Mouse (Mus musculus) ZHBTc4 (cell line): Measurements from ENCODE around the gene Umad1.
A peak's percentile ranks its signal among the peaks of the same experiment; 100 is the strongest.

ENCODE experiments used
- DNase-seq: peaks from one replicate; pipeline ENCODE4 v3.0.0-alpha.2; 2011; ENCODE audit warnings: low read depth, low spot score

Umad1 gene

GRCm38 (mm10) chr6:8416802-8417569, 157.9 kb downstream of the Umad1 start:
- no peak for DNase-seq

- no peak for DNase-seq
Observed at GRCm38 (mm10) chr6:8419485-8420186, 160.5 kb downstream of the Umad1 start.

GRCm38 (mm10) chr6:8420187-8420503, 161.1 kb downstream of the Umad1 start:
- no peak for DNase-seq

GRCm38 (mm10) chr6:8421421-8421820, 162.3 kb downstream of the Umad1 start:
- DNase-seq = no peak

GRCm38 (mm10) chr6:8421959-8422581, 163.0 kb downstream of the Umad1 start:
- DNase-seq = no peak

- no peak for DNase-seq
Observed at GRCm38 (mm10) chr6:8423142-8423541, 164.1 kb downstream of the Umad1 start.

GRCm38 (mm10) chr6:8427692-8428091, 168.6 kb downstream of the Umad1 start:
- DNase-seq = no peak

- no peak for DNase-seq
Observed at GRCm38 (mm10) chr6:8430610-8431234, 171.6 kb downstream of the Umad1 start.

- no peak for DNase-seq
Observed at GRCm38 (mm10) chr6:8433179-8433578, 174.1 kb downstream of the Umad1 start.

- DNase-seq = no peak
Observed at GRCm38 (mm10) chr6:8437937-8438336, 178.8 kb downstream of the Umad1 start.

- no peak for DNase-seq
Observed at GRCm38 (mm10) chr6:8441814-8442213, 182.7 kb downstream of the Umad1 start.

GRCm38 (mm10) chr6:8446786-8447185, 187.7 kb downstream of the Umad1 start:
- no peak for DNase-seq

GRCm38 (mm10) chr6:8455599-8455998, 196.5 kb downstream of the Umad1 start:
- DNase-seq = no peak

GRCm38 (mm10) chr6:8458596-8458995, 199.5 kb downstream of the Umad1 start:
- DNase-seq = no peak

- no peak for DNase-seq
Observed at GRCm38 (mm10) chr6:8462447-8462846, 203.4 kb downstream of the Umad1 start.

- no peak for DNase-seq
Observed at GRCm38 (mm10) chr6:8465388-8465787, 206.3 kb downstream of the Umad1 start.

- DNase-seq = no peak
Observed at GRCm38 (mm10) chr6:8465985-8466384, 206.9 kb downstream of the Umad1 start.

GRCm38 (mm10) chr6:8467667-8468337, 208.7 kb downstream of the Umad1 start:
- DNase-seq = peak; percentile 36

- no peak for DNase-seq
Observed at GRCm38 (mm10) chr6:8469918-8470317, 210.8 kb downstream of the Umad1 start.

- no peak for DNase-seq
Observed at GRCm38 (mm10) chr6:8472125-8472524, 213.0 kb downstream of the Umad1 start.

GRCm38 (mm10) chr6:8472915-8473314, 213.8 kb downstream of the Umad1 start:
- no peak for DNase-seq

- no peak for DNase-seq
Observed at GRCm38 (mm10) chr6:8473498-8473897, 214.4 kb downstream of the Umad1 start.
